17 mouse cellular contexts compared by ENCODE assay signal in the genomic region with DNA sequence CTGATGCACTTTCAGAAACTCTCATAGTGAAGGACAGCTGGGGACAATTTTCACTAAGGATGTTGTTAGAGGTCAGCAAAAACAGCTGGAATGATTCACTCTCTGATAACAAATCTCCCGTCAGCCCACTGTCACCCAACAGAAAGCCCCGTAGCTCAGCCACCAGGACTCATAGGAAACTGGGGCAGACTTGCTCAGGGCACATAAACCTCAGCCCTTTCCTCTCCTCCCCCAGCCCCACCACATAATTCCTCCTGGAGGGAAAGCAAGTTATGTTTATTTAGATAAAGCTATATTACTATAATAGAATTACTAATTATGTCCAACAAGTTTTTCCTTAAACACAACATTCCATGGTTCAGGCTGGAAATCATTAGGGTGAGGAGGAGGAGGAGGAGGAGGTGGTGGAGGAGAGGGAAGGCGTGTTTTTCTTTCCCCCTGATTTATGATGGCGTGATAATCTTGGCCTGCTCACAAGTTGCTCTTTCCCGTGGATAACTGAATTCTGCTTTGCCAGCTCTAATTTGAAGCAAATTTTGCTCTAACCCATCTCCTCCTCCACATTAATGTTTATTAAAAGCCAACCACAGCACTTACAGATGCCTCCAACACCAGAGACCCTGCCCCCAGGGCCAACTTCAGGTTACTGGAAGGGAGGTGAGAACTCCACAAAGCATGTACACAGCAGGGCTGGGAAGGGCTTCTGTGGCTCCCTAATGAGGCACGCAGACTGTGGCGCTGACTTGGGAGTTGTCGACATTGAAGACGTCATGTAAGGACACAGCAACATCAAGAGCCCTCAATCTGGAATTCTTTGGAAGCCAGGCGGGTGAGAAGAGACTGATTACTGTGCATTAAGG.
DNase-seq lines count a peak whose midpoint lies in the region; ATAC-seq lines count a peak whose summit lies in the region.
"Had no signal": no experiment of that assay in that cellular context is flagged by ENCODE, and none has a peak within 500 bp of the region (broad histone marks: within the 10 kb centered on the region; RNA-seq: fewer than 3 reads in every experiment).

No protein-coding gene starts in this region.

- no peak overlapping the region for H3K4me3 ChIP-seq in heart, embryonic 12.5 days
- H3K4me3 ChIP-seq: gastrocnemius, adult 2 months; heart, embryonic 15.5 days; liver, embryonic 15.5 days; neural tube, embryonic 13.5 days had no signal

- peak; percentile 76 for DNase-seq in heart, adult 11 months
- no peak for DNase-seq in heart, postnatal 25 days (ENCODE audit: low spot score)
- peak; percentile 21 for DNase-seq in kidney, adult 11 months
- peak; percentile 16 to 20 for DNase-seq in kidney, postnatal 36 days
- peak; percentile 8 to 35 for DNase-seq in lung, postnatal 4 days
- DNase-seq in layer of hippocampus, adult 9-11 months = no peak
- no peak for DNase-seq in MN1 (ENCODE audit: low spot score)
- DNase-seq: cerebellum, adult 8-10 months; gastrocnemius, adult 2 months; midbrain, embryonic 14.5 days; thymus, adult 18-20 months had no signal

- intact Hi-C loops in heart, postnatal 25 days (cut with DNase I) = no loop called here

- H3K4me2 ChIP-seq in heart, embryonic 12.5 days = no peak overlapping the region
- H3K4me2 ChIP-seq: heart, embryonic 15.5 days; liver, embryonic 15.5 days; neural tube, embryonic 13.5 days had no signal

- ATAC-seq in heart, embryonic 12.5 days (ENCODE audit: insufficient number of reproducible peaks, low FRiP score) = no peak
- ATAC-seq: activated CD4-positive, CD25-positive, alpha-beta regulatory T cell, adult 4 months; hindbrain, postnatal 0 days had no signal

- no peaks in the 10 kb centered on the region for H3K9me3 ChIP-seq in heart, embryonic 12.5 days (replicated peaks)
- H3K9me3 ChIP-seq: heart, embryonic 15.5 days; liver, embryonic 15.5 days; neural tube, embryonic 13.5 days had no signal

- no peak overlapping the region for H3K9ac ChIP-seq in heart, embryonic 12.5 days
- H3K9ac ChIP-seq: heart, embryonic 15.5 days; liver, embryonic 15.5 days; neural tube, embryonic 13.5 days had no signal

- no peaks in the 10 kb centered on the region for H3K36me3 ChIP-seq in heart, embryonic 12.5 days
- H3K36me3 ChIP-seq: heart, embryonic 15.5 days; liver, embryonic 15.5 days; neural tube, embryonic 13.5 days had no signal

- no peaks in the 10 kb centered on the region for H3K27me3 ChIP-seq in heart, embryonic 12.5 days (replicated peaks)
- H3K27me3 ChIP-seq: heart, embryonic 15.5 days; liver, embryonic 15.5 days; neural tube, embryonic 13.5 days had no signal

- H3K4me1 ChIP-seq in heart, embryonic 12.5 days (replicated peaks) = 0 out of 2 replicates have a peak, but pooled peaks cover 3% of the 10 kb centered on the region
- H3K4me1 ChIP-seq: heart, embryonic 15.5 days; liver, embryonic 15.5 days had no signal

- 51% methylated on average over 10 of the region's 10 CpGs for WGBS in heart, embryonic 12.5 days

- no peak overlapping the region for H3K27ac ChIP-seq in heart, embryonic 12.5 days (ENCODE audit: poor library complexity, severe bottlenecking)
- H3K27ac ChIP-seq: gastrocnemius, adult 2 months; heart, embryonic 15.5 days; hindbrain, postnatal 0 days; liver, embryonic 15.5 days; neural tube, embryonic 13.5 days had no signal

Comparison
In these comparisons a context has a peak if more than half of its experiments do, and no peak if none do; other contexts are left out.
1. DNase-seq: peak in heart, adult 11 months (single experiment), kidney, adult 11 months (single experiment), kidney, postnatal 36 days (2 of 2) and lung, postnatal 4 days (2 of 2); none in heart, postnatal 25 days (single experiment), layer of hippocampus, adult 9-11 months (single experiment) and MN1 (single experiment).